In genomic region chr2:131888233-131888632, GRCm38 (mm10) we compare ENCODE assay signal across 23 mouse cellular contexts. TPM values are rescaled to one million over a fixed set of nuclear protein-coding genes. Genes with fewer than 3 reads are reported as not detected.
DNase-seq lines count a peak whose midpoint lies in the region; ATAC-seq and TF ChIP-seq lines count a peak whose summit lies in the region.
"Had no signal": no experiment of that assay in that cellular context is flagged by ENCODE, and none has a peak within 500 bp of the region (broad histone marks: within the 10 kb centered on the region; RNA-seq: fewer than 3 reads in every experiment).

No protein-coding gene starts in this region.

- H3K27ac ChIP-seq in layer of hippocampus, adult 2 months: no peak overlapping the region
- H3K27ac ChIP-seq: heart, adult 2 months; limb, embryonic 13.5 days; liver, embryonic 14.5 days; neural tube, embryonic 12.5 days; stomach, embryonic 15.5 days had no signal

- TF ChIP-seq CTCF in layer of hippocampus, adult 2 months (conservative IDR thresholded peaks at IDR 0.05): no peak

- ATAC-seq in hematopoietic stem cell, adult 5-6 weeks (replicated peaks in 1 of 2; ENCODE audit: insufficient read depth in 1 of 2, low FRiP score in 2 of 2, low TSS enrichment in 1 of 2, low read depth in 1 of 2, poor library complexity in 2 of 2, severe bottlenecking in 2 of 2): peak; percentile 66 to 88
- ATAC-seq: hindbrain, embryonic 16.5 days; lung, postnatal 0 days had no signal

- H3K4me3 ChIP-seq in layer of hippocampus, adult 2 months: no peak overlapping the region
- H3K4me3 ChIP-seq: heart, adult 2 months; limb, embryonic 13.5 days; neural tube, embryonic 12.5 days; stomach, embryonic 15.5 days had no signal

- peak; percentile 7 to 24 for DNase-seq in spleen, postnatal 36 days (ENCODE audit: low spot score in 2 of 2)
- no peak for DNase-seq in spleen, adult 18-20 months
- peak; percentile 12 to 15 for DNase-seq in B cell, adult 2 months
- peak; percentile 35 to 51 for DNase-seq in natural killer cell, adult 2 months (ENCODE audit: low spot score in 2 of 2)
- no peak for DNase-seq in layer of hippocampus, adult 2 months (ENCODE audit: low spot score in 2 of 2)
- no peak for DNase-seq in urinary bladder, postnatal 25 days (ENCODE audit: low spot score)
- DNase-seq: adrenal gland, postnatal 25 days; cerebellum, adult 11 months; cerebellum, postnatal 10 days; heart, adult 2 months; heart, postnatal 4 days; kidney, adult 11 months; layer of hippocampus, postnatal 36 days had no signal

RNA-seq across cellular contexts. Expression of gene Prnp, which starts 21.5 kb away (rescaled TPM):
- 7.6 and 24.3 TPM in 2 replicates for total RNA-seq in hematopoietic stem cell, adult 5-6 weeks (2017)
- 100 to 1,000 TPM; 984 to 990 TPM for total RNA-seq in layer of hippocampus, adult 2 months (2021)

RNA-seq across cellular contexts. Expression of gene Prn, which starts 21.5 kb away (rescaled TPM):
- total RNA-seq in hematopoietic stem cell, adult 5-6 weeks (2017): not detected in 2 replicates
- total RNA-seq in layer of hippocampus, adult 2 months (2021): not detected
- total RNA-seq: ES-E14; gastrocnemius, adult 8-10 months; layer of hippocampus, adult 18-20 months; layer of hippocampus, postnatal 36 days had no signal

RNA-seq across cellular contexts. Expression of gene Erv3, which starts 28.7 kb away (rescaled TPM):
- total RNA-seq in hematopoietic stem cell, adult 5-6 weeks (2017): not detected in 2 replicates
- total RNA-seq in layer of hippocampus, adult 2 months (2021): under 1 TPM in 1 of 2 experiments, not detected in 1; 0.12 TPM
- total RNA-seq: adrenal gland, postnatal 25 days; ES-E14; gastrocnemius, adult 8-10 months; heart, adult 2 months; heart, postnatal 4 days had no signal

Comparison
In these comparisons a context has a peak if more than half of its experiments do, and no peak if none do; other contexts are left out.
1. DNase-seq: peak in spleen, postnatal 36 days (2 of 2), B cell, adult 2 months (2 of 2) and natural killer cell, adult 2 months (2 of 2); none in spleen, adult 18-20 months (0 of 2), layer of hippocampus, adult 2 months (0 of 2) and urinary bladder, postnatal 25 days (single experiment).
2. RNA of gene Prnp, which starts 21.5 kb away (total RNA-seq): 984 to 990 TPM in layer of hippocampus, adult 2 months; 7.6 to 24.3 TPM in hematopoietic stem cell, adult 5-6 weeks; every median in the first group is over 10 times any median in the second.